Mouse (Mus musculus): Measurements from ENCODE around the gene Epo.

DNA sequence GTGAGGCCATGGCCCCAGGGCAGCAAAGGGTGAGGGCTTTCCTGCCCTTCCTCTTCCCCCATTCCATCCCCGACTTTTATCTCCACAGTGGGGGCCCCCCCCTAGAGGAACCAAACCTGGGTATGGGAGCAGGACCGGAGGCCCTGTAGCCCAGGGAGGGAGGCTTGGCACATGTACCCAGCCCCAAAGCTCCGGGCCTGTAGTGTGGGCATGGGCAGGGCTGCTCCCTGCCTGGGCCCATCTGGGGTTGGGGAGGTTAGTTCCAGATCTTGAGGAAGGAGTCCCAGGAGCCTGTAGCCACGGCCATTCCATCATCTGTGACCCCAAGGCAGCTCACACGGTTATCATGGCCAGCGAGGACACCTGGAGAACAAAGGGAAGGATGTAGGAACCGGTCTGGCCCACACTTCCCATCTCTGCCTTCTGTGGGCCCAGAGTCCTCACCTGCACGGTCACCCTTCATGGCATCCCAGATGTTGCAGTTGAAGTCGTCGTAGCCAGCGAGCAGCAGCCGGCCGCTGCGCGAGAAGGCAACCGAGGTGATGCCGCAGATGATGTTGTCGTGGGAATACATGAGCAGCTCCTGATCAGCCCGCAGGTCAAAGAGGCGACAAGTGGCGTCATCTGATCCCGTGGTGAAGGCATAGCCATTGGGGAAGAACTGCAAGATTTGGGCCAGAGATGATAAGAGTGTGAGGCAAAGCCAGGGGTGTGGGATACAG lies 4.6 kb downstream of the Epo start:
- TF ChIP-seq CTCF (IDR thresholded peaks at IDR 0.05; ENCODE audit: control insufficient read depth, insufficient read depth, insufficient read length) (no peak), MYOG (IDR thresholded peaks at IDR 0.05; ENCODE audit: control insufficient read depth, extremely low read depth, insufficient read length) (no peak), MAX (IDR thresholded peaks at IDR 0.05) (no peak), USF1 (IDR thresholded peaks at IDR 0.05; ENCODE audit: low read depth) (no peak)

Data from C2C12 (cell line).